Mouse (Mus musculus): Measurements from ENCODE around the gene Tnfsf14. TPM values are rescaled to one million over a fixed set of nuclear protein-coding genes. Genes with fewer than 3 reads are reported as not detected.
A peak's percentile ranks its signal among the peaks of the same experiment; 100 is the strongest.

The Tnfsf14 gene
- total and polyA plus RNA-seq, 3 experiments = 10.6 to 15.4 (median 14.6) TPM

- peak; percentile 73 for TF ChIP-seq BHLHE40 (IDR thresholded peaks at IDR 0.05; ENCODE audit: low read depth, low read length)
Measured at GRCm38 (mm10) chr17:57148994-57149803, 44.8 kb downstream of the Tnfsf14 start, which contains the start of gene Cd70 (continued).

DNA sequence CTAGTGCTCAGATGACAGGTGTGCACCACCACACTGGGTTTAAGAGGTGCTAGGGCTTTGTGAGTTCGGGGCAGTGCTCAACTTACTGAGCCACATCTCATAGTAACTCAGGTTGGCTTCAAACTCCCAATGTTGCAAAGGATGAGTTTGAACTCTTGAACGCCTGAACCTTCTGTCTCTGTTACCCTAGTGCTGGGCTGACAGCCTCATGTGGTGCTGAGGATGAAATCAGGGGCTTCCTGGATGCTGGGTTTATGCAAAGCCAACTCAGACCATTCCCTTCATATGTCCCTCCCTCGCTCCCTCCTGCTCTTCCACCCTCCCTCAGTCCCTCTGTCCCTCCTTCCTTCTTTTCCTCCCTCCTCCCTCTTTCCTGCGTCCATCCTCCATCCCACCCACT is 45.6 kb downstream of the Tnfsf14 start:
- in situ Hi-C loops (cut with MboI; ENCODE audit: low pct_ligation_motif_present, low pct_unique_long_range_greater_than_20kb, low sequenced_read_pairs) (no loop called here), dilution Hi-C loops (cut with MboI; ENCODE audit: extremely low pct_ligation_motif_present, extremely low pct_unique_long_range_greater_than_20kb, low sequenced_read_pairs) (no loop called here)
- H3K4me1 ChIP-seq (ENCODE audit: control insufficient read depth in 1 of 2, insufficient read depth in 2 of 2) = peaks cover 22 to 34% of the 10 kb centered on the region in 2 experiments
- H3K79me2 ChIP-seq (replicated peaks; ENCODE audit: control insufficient read depth, extremely low read depth, insufficient read depth, poor library complexity, severe bottlenecking) = peaks cover 53% of the 10 kb centered on the region
- peak overlapping the region; percentile 96; the same call in 1 of the 2 replicates for H3K4me2 ChIP-seq (ENCODE audit: insufficient read depth, low read depth, poor library complexity, severe bottlenecking)
- peaks cover 19% of the 10 kb centered on the region for H3K9me3 ChIP-seq (replicated peaks; ENCODE audit: low read length)
- H3K9ac ChIP-seq (ENCODE audit: insufficient read depth, low read depth) = peak overlapping the region; percentile 99
- no peaks in the 10 kb centered on the region for H3K27me3 ChIP-seq (replicated peaks)
- H3K27ac ChIP-seq (ENCODE audit: insufficient read depth, low read depth) = peak overlapping the region; percentile 95
- DNase-seq (ENCODE audit: extremely low read depth) = no peak
- peaks cover 37 to 52% of the 10 kb centered on the region in 2 experiments for H3K36me3 ChIP-seq (replicated peaks in 1 of 2; ENCODE audit: control insufficient read depth in 1 of 2, insufficient read depth in 1 of 2, low read length in 1 of 2)
- H3K4me3 ChIP-seq (replicated peaks in 1 of 3; ENCODE audit: low read depth in 2 of 3, low read length in 2 of 3, poor library complexity in 1 of 3) = peak overlapping the region; percentile 85 to 90 (median 85)
- peak; percentile 27; the same call in 1 of the 2 replicates for TF ChIP-seq SIN3A (IDR thresholded peaks at IDR 0.05; ENCODE audit: low read length)
- 0 out of 2 replicates have a peak, but pooled peaks have one; percentile 33 for TF ChIP-seq IRF4 (IDR thresholded peaks at IDR 0.05; ENCODE audit: low read depth, low read length)
- TF ChIP-seq ZNF384 (IDR thresholded peaks at IDR 0.05; ENCODE audit: low read depth, low read length) = no peak
- 0 out of 2 replicates have a peak, but pooled peaks have one; percentile 13 for TF ChIP-seq HCFC1 (IDR thresholded peaks at IDR 0.05; ENCODE audit: low read depth, low read length)
- TF ChIP-seq KAT2A (IDR thresholded peaks at IDR 0.05; ENCODE audit: insufficient replicate concordance, low read length) = 0 out of 2 replicates have a peak, but pooled peaks have one; percentile 52
- no peak for TF ChIP-seq JUND (conservative IDR thresholded peaks at IDR 0.05; ENCODE audit: low read depth, low read length)
- peak; percentile 39; the same call in 1 of the 2 replicates for TF ChIP-seq ETS1 (conservative IDR thresholded peaks at IDR 0.05; ENCODE audit: low read depth, low read length)
- peak; percentile 48; the same call in 1 of the 2 replicates for TF ChIP-seq ELF1 (IDR thresholded peaks at IDR 0.05; ENCODE audit: low read depth, low read length)
- no peak for TF ChIP-seq E2F4 (IDR thresholded peaks at IDR 0.05; ENCODE audit: insufficient replicate concordance, low read depth, low read length)
- no peak for TF ChIP-seq CHD2 (IDR thresholded peaks at IDR 0.05; ENCODE audit: low read length)
- 0 out of 2 replicates have a peak, but pooled peaks have one; percentile 8 for TF ChIP-seq MAFK (IDR thresholded peaks at IDR 0.05; ENCODE audit: insufficient replicate concordance, low read length)
- peak; percentile 59 for TF ChIP-seq POLR2A (IDR thresholded peaks at IDR 0.05; ENCODE audit: low read depth, low read length)
- no peak for TF ChIP-seq MYC (IDR thresholded peaks at IDR 0.05; ENCODE audit: low read depth, low read length)
- no peak for TF ChIP-seq GABPA (IDR thresholded peaks at IDR 0.05; ENCODE audit: insufficient replicate concordance, low read depth, low read length)
- no peak for TF ChIP-seq BHLHE40 (IDR thresholded peaks at IDR 0.05; ENCODE audit: low read depth, low read length)
- no peak for TF ChIP-seq ZC3H11A (IDR thresholded peaks at IDR 0.05; ENCODE audit: low read depth, low read length)
- TF ChIP-seq CHD1 (IDR thresholded peaks at IDR 0.05; ENCODE audit: low read depth, low read length) = 0 out of 2 replicates have a peak, but pooled peaks have one; percentile 63
- TF ChIP-seq EP300 (IDR thresholded peaks at IDR 0.05; ENCODE audit: low read length) = no peak
- peak; percentile 70 for TF ChIP-seq NELFE (IDR thresholded peaks at IDR 0.05; ENCODE audit: low read depth, low read length)
- TF ChIP-seq POLR2AphosphoS2 (IDR thresholded peaks at IDR 0.05; ENCODE audit: low read depth, low read length) = peak; percentile 95
- peak; percentile 16; the same call in 1 of the 2 replicates for TF ChIP-seq UBTF (IDR thresholded peaks at IDR 0.05; ENCODE audit: low read depth, low read length)
- TF ChIP-seq MEF2A (IDR thresholded peaks at IDR 0.05; ENCODE audit: borderline replicate concordance, low read depth, low read length) = peak; percentile 25; the same call in 1 of the 2 replicates
- no peak for TF ChIP-seq USF2 (conservative IDR thresholded peaks at IDR 0.05; ENCODE audit: low read depth, low read length)
- TF ChIP-seq SMC3 (IDR thresholded peaks at IDR 0.05; ENCODE audit: low read depth, low read length) = 0 out of 2 replicates have a peak, but pooled peaks have one; percentile 6
- TF ChIP-seq RAD21 (IDR thresholded peaks at IDR 0.05; ENCODE audit: low read depth, low read length) = no peak
- peak; percentile 89 for TF ChIP-seq ZMIZ1 (IDR thresholded peaks at IDR 0.05; ENCODE audit: low read depth, low read length)
- 0 out of 2 replicates have a peak, but pooled peaks have one; percentile 18 for TF ChIP-seq RCOR1 (conservative IDR thresholded peaks at IDR 0.05; ENCODE audit: low read depth, low read length)
- peak; percentile 68; the same call in 1 of the 2 replicates for TF ChIP-seq MAZ (IDR thresholded peaks at IDR 0.05; ENCODE audit: low read depth, low read length)
- TF ChIP-seq TCF12 (IDR thresholded peaks at IDR 0.05; ENCODE audit: low read depth, low read length) = 0 out of 2 replicates have a peak, but pooled peaks have one; percentile 13
- peak; percentile 78 for TF ChIP-seq TBP (conservative IDR thresholded peaks at IDR 0.05; ENCODE audit: low read depth, low read length)
- no peak for TF ChIP-seq USF1 (IDR thresholded peaks at IDR 0.05; ENCODE audit: low read depth, low read length)
- no peak for TF ChIP-seq JUN (IDR thresholded peaks at IDR 0.05; ENCODE audit: insufficient read depth, low read depth, low read length)
- TF ChIP-seq PAX5 (IDR thresholded peaks at IDR 0.05; ENCODE audit: low read length) = no peak
- peak; percentile 68 for TF ChIP-seq MXI1 (IDR thresholded peaks at IDR 0.05; ENCODE audit: low read depth, low read length)

Measured in CH12.LX (cell line).